13 mouse cellular contexts compared by ENCODE assay signal in the genomic region with DNA sequence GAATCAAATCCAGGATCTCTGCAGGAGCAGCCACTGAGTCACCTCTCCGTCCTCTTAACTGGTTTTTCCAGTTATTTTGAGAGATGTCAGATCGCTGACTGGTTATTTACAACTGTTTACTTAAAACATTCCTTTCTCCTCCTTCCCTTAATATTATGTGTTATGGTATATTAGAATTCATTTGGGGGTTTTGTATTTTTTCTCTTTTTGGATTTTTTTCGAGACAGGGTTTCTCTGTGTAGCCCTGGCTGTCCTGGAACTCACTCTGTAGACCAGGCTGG.
"Had no signal": no experiment of that assay in that cellular context is flagged by ENCODE, and none has a peak within 500 bp of the region (broad histone marks: within the 10 kb centered on the region; RNA-seq: fewer than 3 reads in every experiment).

No protein-coding gene starts in this region.

- H3K36me3 ChIP-seq: neural tube, embryonic 13.5 days had no signal

- ATAC-seq: liver, embryonic 12.5 days; midbrain, embryonic 16.5 days had no signal

- H3K9ac ChIP-seq: limb, embryonic 15.5 days; liver, embryonic 12.5 days; midbrain, embryonic 12.5 days; neural tube, embryonic 13.5 days had no signal

- H3K4me3 ChIP-seq: limb, embryonic 15.5 days; liver, embryonic 12.5 days; midbrain, embryonic 12.5 days; neural tube, embryonic 13.5 days had no signal

- H3K4me2 ChIP-seq: limb, embryonic 15.5 days; liver, embryonic 12.5 days; midbrain, embryonic 12.5 days; neural tube, embryonic 13.5 days had no signal

- DNase-seq: kidney, adult 11 months; kidney, adult 9 months; kidney, postnatal 10 days; lung, postnatal 4 days; retina, postnatal 1 day; right cerebral cortex, postnatal 4 days; thymus, adult 2 months; thymus, postnatal 25 days had no signal

- H3K27ac ChIP-seq: limb, embryonic 15.5 days; liver, embryonic 12.5 days; midbrain, embryonic 12.5 days; neural tube, embryonic 13.5 days had no signal

- H3K27me3 ChIP-seq: limb, embryonic 15.5 days; liver, embryonic 12.5 days; midbrain, embryonic 12.5 days; neural tube, embryonic 13.5 days had no signal

- H3K9me3 ChIP-seq: limb, embryonic 15.5 days; liver, embryonic 12.5 days; midbrain, embryonic 12.5 days; neural tube, embryonic 13.5 days had no signal
